Mouse (Mus musculus) gastrocnemius, postnatal 14 days (tissue): ENCODE measurements around the gene Gdf9. TPM values are rescaled to one million over a fixed set of nuclear protein-coding genes. Genes with fewer than 3 reads are reported as not detected.
"Not testable (repeated sequence)": the region's sequence is repeated elsewhere in the genome, so short reads cannot be mapped to it uniquely, and the experiment has no call there.

Experiments used
- DNase-seq: peaks from one replicate; pipeline ENCODE4 v3.0.0; 2021; ENCODE audit warnings: mixed read lengths
- intact Hi-C: fragments of 180-260 bp; cut with DNase I; formaldehyde crosslinking; loops from one replicate; pipeline ENCODE4 v1.15.1; 2025; ENCODE audit warnings: low total_unique reads
- long read RNA-seq, 2 experiments: library from polyadenylated mRNA; stranded (forward); transcript quantifications; one replicate each; pipeline ENCODE4 v2.0.0; 2021
- total RNA-seq, 2 experiments: library from RNA; stranded (reverse); gene quantifications; 2 replicates each; pipeline ENCODE4 v1.2.3; 2021

Gdf9 gene
- total RNA-seq = under 1 TPM; 0.33 to 0.68 TPM
- long read RNA-seq, experiment 1, partial matches to known transcripts = 0 of 1 reads
- long read RNA-seq, experiment 1, other reads (novel, unspliced or antisense) = 1 of 1 reads
- long read RNA-seq, experiment 2 = 0 reads

DNA sequence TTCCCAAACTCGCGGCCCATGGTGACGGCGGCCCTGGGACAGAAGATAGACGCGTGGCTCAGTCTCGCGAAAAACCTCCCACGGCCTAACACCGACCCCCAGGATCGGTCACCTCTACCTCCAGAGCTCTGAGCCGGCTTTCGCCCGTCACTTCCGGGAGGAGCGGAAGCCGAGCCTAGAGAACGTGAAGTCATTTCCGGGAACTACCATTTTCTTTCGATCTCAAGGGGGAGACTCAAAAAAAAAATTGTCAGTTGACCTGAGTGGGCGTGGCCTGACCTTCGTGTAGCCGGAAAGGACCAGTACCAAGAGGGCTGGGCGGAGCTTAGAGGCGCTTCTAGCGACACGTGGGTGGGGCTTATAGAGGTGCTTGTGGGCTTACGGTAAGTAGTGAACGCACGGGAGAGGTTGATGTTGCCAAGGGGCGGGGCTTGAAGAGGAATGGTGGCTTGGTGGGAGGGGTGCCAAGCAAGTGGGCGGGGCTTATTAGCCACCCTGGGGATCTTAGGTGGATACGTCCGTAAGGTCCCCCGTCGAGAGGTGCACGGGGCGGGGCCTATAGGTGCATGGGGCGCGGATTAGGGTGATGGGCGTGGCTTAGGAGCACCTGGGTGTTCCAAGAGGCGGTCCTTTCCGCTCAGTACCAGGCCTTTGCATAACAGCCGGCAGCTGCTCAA, at the start of gene Gdf9, which contains the start of gene Uqcrq:
Gene Gdf9 (plus strand): TSS at position 354 of the 677 bp plus-strand sequence.
Gene Uqcrq (minus strand): TSS at position 162 of the 677 bp plus-strand sequence.
- intact Hi-C loops = no loop called here
- DNase-seq = peak; percentile 97

DNA sequence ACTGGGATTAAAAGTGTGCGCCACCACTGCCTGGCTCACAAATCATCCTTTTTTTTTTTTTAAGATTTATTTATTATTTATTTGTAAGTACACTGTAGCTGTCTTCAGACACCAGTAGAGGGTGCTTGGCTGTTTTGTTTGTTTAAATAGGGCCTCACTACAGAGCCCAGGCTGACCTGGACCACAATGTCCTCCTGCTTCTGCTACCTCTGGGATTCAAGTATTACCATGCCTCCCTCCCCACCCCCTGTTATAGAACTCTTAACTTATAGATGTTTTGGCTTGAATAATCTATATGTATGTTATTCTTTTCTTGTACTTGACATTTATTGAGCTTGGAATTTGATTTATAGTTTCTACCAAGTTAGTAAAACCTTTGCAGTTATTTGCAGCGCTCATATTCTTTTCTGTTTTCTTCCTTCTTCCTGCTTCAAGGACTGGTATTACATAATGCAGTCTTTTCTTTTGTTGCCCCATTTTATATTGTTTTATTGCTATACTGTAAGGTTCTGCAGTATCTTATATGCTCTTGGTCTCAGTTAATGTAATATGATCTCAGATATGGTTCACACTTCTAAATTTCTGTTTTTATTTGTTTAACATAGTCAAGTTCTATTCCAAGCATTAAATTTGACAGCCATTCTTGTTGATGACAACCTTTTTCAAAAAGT, 46.9 kb upstream of the Gdf9 start:
- intact Hi-C loops = no loop called here
- DNase-seq = no peak

DNA sequence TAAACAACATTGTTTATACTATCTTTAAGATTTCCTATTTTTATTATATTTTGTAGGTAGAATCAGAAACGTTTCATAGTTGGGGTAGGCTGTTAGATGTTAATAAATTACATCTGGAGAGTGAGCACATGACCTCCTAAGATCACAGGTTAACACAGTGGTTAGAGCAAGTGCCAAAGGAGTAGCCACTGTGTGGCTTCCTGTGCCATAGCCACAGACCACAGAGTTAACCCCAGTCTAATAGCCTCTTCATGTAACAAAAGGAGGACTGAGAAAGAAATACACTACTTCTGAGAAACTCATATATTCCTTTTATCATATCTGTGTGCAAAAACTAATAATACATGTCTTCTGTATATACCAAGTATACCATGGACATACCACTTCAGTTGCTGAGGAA, 37.0 kb upstream of the Gdf9 start:
- intact Hi-C loops = no loop called here
- DNase-seq = no peak

DNA sequence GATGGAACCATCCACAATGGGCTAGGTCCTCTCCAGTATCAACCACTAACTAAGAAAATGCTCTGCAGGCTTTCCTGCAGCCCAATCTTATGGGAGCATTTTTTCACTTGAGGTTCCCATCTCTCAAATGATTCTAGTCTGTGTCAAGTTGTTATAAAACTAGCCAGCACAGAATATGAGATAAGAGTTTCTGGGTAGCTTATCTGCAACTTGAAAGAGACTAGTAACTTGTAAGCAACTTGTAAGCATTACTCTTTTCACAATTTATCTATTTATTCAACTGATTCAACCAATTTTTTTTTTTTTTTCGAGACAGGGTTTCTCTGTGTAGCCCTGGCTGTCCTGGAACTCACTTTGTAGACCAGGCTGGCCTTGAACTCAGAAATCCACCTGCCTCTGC, 27.2 kb upstream of the Gdf9 start:
- intact Hi-C loops = no loop called here
- no peak for DNase-seq

DNA sequence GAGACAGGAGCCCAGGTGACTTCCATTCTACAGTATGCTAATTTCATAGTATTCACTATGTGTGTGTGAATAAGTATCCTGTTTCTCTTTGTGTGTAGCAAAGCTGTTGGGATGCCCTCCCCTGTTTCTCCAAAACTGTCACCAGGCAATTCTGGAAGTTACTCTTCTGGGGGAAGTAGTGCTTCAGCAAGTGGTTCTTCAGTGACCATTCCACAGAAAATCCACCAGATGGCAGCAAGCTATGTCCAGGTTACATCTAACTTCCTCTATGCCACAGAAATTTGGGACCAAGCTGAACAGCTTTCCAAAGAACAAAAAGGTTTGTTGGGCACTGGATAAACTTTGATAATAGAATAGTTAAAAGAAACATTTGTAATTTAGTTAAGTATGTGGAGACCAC, 19.1 kb upstream of the Gdf9 start:
- DNase-seq = no peak
- intact Hi-C loops = no loop called here

DNA sequence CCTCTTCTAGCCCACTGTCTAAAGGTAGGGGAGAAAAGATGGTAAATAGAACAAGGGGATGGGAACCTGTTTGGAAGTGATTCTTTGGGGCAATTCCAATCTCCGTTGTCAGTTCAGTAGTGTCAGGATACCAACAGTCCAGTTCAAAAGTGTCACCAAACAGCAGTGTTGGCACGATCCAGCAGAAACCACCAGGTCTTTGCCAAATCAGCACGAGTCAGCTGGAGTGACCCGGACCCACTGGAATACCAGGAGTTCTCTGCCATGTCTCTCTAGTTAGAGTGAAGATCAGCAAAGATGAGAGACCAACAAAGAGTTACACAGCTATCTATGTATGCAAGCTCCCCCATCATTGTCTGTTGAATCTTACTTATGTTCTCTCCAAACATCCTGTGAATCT, 17.0 kb upstream of the Gdf9 start:
- no peak for DNase-seq
- intact Hi-C loops = no loop called here

DNA sequence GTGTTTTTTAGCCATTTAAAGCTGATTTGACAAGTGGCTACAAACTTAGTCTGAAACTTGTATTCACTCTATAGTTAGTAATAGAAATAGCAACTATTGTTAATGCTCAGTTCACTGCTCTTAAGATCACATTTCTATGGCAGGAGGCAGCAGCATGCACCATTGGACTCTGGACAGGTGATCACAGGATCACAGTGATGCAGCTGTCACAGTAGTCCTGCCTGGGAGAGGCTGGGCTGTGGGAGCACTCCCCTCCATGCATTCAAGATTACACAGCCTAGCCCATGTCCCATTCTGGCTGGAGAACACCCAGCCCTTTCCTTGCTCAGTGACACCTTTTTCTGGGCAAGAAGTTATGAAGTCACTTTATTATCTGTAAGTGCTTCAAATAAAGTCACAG, 12.8 kb upstream of the Gdf9 start:
- DNase-seq = no peak
- intact Hi-C loops = no loop called here

DNA sequence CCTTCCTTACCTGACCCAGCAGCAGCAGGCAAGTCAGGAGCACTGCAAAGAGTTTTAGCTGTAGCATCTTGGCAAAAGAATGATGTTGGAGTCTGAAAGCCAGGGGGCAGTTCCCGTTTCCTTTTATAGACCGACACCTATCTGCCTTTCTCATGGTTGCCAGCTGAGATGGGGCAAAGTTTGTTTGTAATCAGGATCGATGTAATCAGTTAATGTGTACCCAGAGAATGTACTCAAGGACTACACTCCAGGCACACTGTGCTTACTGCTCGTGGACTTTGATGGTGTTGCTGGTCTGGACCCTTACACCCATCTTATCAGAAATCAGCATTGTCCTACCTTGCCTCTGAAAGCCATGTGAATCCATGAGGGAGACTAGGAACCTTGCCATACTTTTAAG, 7.8 kb upstream of the Gdf9 start, which contains the start of gene Leap2:
Gene Leap2 (minus strand): TSS at position 135 of the 400 bp plus-strand sequence.
- DNase-seq = no peak
- intact Hi-C loops = no loop called here

DNA sequence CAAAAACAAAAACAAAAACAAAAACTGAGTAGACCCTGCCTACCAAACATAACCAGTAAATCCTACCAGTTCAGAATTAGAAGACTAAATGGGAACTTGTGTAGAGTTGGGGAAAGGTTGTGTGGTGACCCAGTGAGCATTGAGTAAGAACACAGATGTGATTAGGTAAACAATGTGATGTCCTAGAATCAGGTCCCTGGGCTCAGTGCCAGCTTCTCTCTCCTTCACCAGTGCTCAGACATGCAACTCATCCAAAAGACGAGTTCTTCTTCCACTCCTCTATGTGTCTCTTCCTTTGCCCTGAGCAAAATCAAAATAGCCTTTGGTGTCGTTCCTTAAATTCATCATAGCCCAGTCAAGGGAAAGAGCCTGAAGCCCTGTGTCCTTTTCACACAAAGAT, 6.0 kb upstream of the Gdf9 start:
- intact Hi-C loops = no loop called here

DNA sequence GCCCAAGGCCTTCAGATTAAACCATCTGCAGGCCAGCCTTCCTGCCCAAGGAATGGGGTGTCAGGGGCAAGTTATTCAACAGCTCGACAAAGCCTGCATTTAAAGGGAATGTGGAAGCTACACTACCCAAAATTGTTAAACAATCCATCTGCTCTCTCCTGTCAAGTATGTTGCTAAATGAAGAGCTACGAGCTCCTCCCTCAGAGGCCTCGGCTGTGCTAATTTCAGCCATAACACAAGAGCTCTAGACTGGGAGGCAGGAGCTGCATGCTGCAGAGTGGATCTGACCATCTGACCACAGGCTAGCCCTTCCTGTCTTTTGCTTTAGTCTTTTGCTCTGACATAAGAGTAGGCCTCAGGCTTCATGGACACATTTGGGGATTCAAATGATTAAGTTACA, 5.6 kb upstream of the Gdf9 start:
- intact Hi-C loops = no loop called here
- DNase-seq = no peak

More for the DNA sequence above, 6.0 kb upstream of the Gdf9 start:
- no peak for DNase-seq

DNA sequence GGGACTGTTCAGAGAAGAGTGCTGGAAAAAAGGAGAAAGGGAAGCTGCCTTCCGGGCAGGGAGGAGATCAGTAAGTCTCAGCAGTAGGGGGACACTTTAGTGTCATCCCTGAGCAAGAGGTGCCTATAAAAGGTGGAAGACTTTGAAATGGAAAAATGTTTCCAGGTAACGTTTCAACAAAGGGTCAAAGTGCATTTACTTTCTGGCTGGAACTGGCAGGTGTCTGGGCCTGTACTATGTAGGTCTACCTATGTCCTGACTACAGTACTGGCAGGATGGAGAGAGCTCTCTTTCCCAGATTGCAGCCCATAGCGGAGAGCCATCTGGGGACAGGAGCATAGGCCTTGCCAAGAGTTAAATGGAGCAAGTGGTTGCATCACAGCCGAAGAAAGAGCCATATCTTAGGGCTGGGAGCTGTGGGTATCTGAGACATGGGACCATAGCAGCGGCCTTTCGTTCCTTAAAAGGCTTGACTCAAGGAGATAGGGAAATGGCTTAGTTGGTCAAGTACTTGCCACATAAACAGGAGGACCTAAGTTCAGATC, 5.0 kb upstream of the Gdf9 start:
- DNase-seq = no peak
- intact Hi-C loops = no loop called here

DNA sequence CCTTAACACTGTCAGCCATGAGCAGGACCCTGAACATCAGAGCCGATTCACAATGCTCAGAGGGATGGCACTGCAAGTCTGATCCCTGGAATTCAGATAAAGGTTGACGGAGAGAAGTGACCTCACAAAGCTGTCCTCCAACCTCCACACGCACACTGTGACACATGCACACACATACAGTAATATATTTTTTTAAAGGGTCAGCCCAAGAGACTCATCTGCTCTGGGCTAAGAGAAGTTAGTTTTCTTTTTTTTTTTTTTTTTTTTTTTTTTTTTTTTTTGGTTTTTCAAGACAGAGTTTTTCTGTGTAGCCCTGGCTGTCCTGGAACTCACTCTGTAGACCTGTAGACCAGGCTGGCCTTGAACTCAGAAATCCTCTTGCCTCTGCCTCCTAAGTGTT, 3.9 kb upstream of the Gdf9 start:
- intact Hi-C loops, DNase-seq: not testable (repeated sequence)

DNA sequence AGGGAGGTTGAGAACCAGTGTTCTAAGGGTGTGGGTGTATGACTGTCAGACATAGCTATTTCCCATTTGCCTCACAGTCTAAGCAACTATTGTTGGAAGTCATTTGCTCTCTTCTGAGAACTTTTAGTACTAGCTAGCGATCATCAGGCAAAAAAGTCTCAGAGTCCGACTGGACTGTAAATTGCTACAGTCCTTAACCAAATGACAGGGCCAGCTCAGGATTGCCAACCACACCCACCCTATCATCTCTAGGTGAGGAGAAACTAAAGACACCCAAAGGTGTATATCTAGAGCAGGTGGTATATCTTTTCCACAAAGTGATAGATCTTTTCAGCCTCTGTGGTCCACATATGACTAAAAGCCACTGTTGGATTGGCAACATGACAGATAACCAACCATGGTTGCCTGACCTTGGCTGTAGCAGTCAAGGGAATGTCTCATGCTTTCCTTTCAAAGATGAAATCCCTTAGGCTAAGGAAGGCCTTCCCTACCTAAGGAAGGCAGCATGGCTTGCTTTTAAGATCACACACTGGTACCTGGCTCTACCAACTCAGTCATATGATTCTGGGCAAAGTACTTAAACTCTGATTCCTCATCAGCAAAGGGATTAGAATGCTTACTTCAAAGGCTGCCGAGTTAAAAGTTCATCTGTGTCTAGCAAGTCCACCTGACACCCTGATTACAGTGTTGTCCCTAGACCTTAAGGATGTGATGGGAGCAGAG, 2.7 kb upstream of the Gdf9 start:
- no peak for DNase-seq
- intact Hi-C loops = no loop called here

DNA sequence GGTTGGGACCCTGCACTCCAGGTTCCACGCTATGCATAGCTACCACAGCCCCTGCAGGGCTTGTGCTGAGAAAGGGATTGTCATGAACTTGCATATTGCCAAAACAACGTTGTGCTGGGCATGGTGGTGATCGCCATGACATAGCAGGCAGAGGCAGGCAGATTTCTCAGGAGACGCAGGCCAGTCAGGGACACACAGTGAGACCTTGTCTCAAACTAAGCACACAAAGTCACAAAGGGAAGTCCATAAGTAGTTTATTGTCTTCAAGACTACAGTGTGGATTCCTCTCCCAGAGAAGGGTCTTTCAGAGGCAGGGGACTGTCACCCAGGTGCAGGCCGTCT, 2.1 kb upstream of the Gdf9 start:
- DNase-seq = no peak
- intact Hi-C loops = no loop called here

DNA sequence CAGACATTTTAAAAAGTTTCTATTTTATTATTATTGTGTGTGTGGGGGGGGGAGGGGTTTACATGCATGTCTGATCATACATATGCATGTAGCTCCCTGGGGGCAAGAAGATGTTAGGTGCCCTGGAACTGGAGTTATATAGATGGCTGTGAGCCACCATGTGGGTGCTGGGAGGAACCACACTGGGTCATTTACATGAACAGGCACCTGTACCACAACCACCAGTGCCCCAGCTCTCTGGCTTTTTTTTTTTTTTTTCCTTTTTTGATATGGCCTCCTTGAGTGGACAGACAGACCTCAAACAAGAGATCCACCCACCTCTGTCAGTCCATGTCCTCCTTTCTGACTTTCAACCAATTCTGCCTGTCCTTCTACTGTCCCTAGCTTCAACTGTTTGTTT, 1.6 kb upstream of the Gdf9 start:
- DNase-seq = no peak
- intact Hi-C loops = no loop called here

DNA sequence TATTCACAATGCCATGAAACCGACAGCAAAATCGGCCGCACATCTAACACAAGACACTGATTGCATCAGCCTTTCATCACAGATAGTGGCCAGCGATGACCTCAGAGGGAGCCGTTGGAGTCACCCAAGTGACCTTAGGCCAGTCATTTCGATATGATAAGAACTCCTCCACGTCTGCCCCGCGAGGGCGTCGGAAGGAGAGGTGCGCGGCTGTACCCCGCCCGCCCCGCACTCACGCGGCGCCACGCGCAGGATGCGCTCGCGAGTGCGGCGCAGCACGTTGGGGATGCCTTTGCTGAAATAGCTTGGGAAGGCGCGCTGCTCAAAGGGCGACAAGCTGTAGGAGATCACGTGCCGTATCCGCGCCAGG, 538 bp upstream of the Gdf9 start:
- DNase-seq = no peak
- intact Hi-C loops = no loop called here

DNA sequence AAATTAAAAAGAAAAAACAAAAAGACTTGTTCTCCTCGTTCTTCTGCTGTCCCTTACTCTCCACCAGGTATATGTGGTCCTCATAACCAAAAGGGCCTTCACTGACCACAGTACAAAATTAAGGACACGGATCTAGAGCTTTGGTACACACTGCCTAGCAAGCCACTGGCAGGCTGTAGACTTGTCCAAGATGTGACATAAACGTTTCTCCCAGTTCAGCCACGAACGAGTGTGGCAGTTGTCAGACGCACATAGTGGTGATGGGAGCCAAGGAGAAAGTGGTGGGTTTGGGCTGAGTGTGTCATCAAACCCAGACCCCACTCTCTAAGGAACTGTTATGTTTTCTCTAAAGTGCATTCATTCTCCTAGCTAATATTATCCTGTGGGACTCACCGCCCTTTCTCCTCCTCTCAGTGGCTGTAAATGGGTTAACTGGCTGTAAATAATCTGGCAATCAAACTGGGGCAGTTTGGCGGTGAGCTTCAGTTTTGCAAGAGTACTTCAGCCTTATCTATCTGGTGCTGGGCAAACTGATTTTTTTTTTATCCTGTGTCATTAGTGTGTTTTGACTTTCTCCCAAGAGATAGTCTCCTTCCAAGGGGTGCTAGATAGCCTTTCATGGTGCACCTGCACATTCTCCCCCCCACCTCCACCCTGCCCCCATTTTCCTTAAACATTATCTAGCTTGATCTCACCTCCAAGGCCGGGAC, 679 bp downstream of the Gdf9 start:
- intact Hi-C loops = no loop called here
- no peak for DNase-seq

DNA sequence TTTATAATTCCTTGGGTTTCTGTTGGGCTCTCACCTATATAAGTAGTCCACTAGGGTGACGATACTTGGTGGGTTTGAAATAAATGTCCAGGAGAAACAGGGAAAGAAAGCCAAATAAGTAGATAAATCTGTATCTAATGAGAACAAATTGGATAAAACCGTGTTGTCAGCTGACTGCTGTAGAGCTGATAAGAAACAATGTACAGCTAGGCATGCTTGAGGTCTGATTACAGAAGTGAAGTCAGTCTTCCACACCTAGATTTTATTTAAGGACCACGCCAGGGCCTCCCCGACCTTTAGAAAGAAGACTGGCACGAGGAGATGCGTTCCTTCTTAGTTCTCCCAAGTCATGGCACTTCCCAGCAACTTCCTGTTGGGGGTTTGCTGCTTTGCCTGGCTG, 2.2 kb downstream of the Gdf9 start:
- DNase-seq = no peak
- intact Hi-C loops = no loop called here

DNA sequence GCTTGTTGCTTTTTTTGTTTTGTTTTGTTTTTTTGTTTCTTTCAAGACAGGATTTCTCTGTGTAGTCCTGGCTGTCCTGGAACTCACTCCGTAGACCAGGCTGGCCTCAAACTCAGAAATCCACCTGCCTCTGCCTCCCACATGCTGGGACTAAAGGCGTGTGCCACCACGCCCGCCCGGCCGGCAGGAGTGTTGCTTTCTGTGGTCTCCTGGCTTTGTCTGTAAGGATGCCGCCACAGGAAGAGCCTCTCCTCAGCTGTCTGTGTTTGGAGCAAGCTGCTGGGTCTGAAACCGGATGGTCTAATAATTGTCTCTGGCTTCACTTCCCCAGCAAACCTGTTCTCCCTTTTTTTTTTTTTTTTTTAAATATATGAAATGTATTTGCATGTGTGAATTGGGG, 4.7 kb downstream of the Gdf9 start:
- intact Hi-C loops = no loop called here
- no peak for DNase-seq

DNA sequence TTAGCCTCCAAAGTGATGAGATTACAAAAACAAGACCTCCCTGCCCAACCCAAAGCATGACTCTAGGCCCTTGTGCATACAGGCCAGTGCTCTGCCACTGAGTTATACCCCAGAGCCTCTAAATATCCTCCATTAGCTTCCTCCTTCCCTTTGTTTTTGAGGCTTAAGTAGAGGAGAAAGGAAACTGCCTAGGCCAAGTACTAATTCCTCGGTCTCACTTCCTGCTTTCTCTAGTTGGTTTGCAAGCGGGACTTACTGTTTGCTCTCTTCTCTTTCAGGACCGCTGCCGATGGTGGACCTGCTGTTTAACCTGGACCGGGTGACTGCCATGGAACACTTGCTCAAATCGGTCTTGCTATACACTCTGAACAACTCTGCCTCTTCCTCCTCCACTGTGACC, 5.5 kb downstream of the Gdf9 start:
- intact Hi-C loops = no loop called here
- no peak for DNase-seq
